Mouse (Mus musculus) limb, embryonic 15.5 days (tissue): Measurements from ENCODE around the gene Dnah17. TPM values are rescaled to one million over a fixed set of nuclear protein-coding genes. Genes with fewer than 3 reads are reported as not detected.

ENCODE experiments used
- ATAC-seq: fragments of 200-750 bp; cut with Nextera tagmentation; 2 replicates; pipeline ENCODE4 v1.8.0; 2017; ENCODE audit warnings: low read depth, moderate TSS enrichment; ENCODE audit not compliant: insufficient number of reproducible peaks, low FRiP score, low TSS enrichment
- H3K27ac ChIP-seq: fragments of 300-500 bp; sonication (generic); 2 replicates; pipeline ENCODE4 v1.5.1; 2015; ENCODE audit warnings: moderate library complexity, mild to moderate bottlenecking, inconsistent platforms
- H3K27me3 ChIP-seq: fragments of 300-500 bp; sonication (generic); 2 replicates; pipeline ENCODE4 v1.6.1; 2015; ENCODE audit warnings: inconsistent platforms
- H3K36me3 ChIP-seq: fragments of 300-500 bp; sonication (generic); 2 replicates; pipeline ENCODE4 v1.6.1; 2015; ENCODE audit warnings: inconsistent platforms
- H3K4me1 ChIP-seq: fragments of 300-500 bp; sonication (generic); 2 replicates; pipeline ENCODE4 v1.6.1; 2015; ENCODE audit warnings: inconsistent platforms
- H3K4me2 ChIP-seq: fragments of 300-500 bp; sonication (generic); 2 replicates; pipeline ENCODE4 v1.6.1; 2015; ENCODE audit warnings: mild to moderate bottlenecking, inconsistent platforms
- H3K4me3 ChIP-seq: fragments of 300-500 bp; sonication (generic); 2 replicates; pipeline ENCODE4 v1.5.1; 2015; ENCODE audit warnings: mild to moderate bottlenecking, inconsistent platforms
- H3K9ac ChIP-seq: fragments of 300-500 bp; sonication (generic); 2 replicates; pipeline ENCODE4 v1.6.1; 2015; ENCODE audit warnings: inconsistent platforms
- H3K9me3 ChIP-seq: fragments of 300-500 bp; sonication (generic); 2 replicates; pipeline ENCODE4 v1.6.1; 2016; ENCODE audit warnings: inconsistent platforms
- WGBS: fragments of 180-500 bp; shearing (Covaris S2); methylation state at CpG from one replicate; pipeline ENCODE4 v1.1.7; 2015; 5-methylcytosine and 5-hydroxymethylcytosine counted together
- polyA plus RNA-seq: library from polyadenylated mRNA; unstranded; fragments of >200 nt; fragmentation: Nextera tagmentation; extraction: Ambion mirVana; gene quantifications from 2 replicates; pipeline ENCODE4 v1.2.1, GENCODE M21; 2015

The Dnah17 gene
- polyA plus RNA-seq, 1 experiment from 2014 or later: 0.15 TPM

GRCm38 (mm10) chr11:118140771-118141565 lies 10.5 kb upstream of the Dnah17 start:
- Histone ChIP-seq H3K4me1 (peaks cover 6% of the 10 kb centered on the region; the same call in 1 of the 2 replicates), H3K27me3 (no peaks in the 10 kb centered on the region), H3K36me3 (no peaks in the 10 kb centered on the region), H3K27ac (no peak overlapping the region), H3K9ac (no peak overlapping the region), H3K4me3 (no peak overlapping the region), H3K4me2 (no peak overlapping the region), H3K9me3 (no peaks in the 10 kb centered on the region)
- whole genome bisulfite sequencing: 62% methylated on average over 10 of the region's 10 CpGs
- no peak for ATAC-seq

GRCm38 (mm10) chr11:118138347-118138746 lies 7.9 kb upstream of the Dnah17 start:
- Histone ChIP-seq H3K9ac (no peak overlapping the region), H3K27ac (no peak overlapping the region), H3K4me2 (no peak overlapping the region), H3K36me3 (no peaks in the 10 kb centered on the region), H3K27me3 (no peaks in the 10 kb centered on the region), H3K9me3 (no peaks in the 10 kb centered on the region), H3K4me1 (peaks cover 11% of the 10 kb centered on the region), H3K4me3 (no peak overlapping the region)
- WGBS: 92% methylated on average over 6 of the region's 6 CpGs
- ATAC-seq: no peak

DNA sequence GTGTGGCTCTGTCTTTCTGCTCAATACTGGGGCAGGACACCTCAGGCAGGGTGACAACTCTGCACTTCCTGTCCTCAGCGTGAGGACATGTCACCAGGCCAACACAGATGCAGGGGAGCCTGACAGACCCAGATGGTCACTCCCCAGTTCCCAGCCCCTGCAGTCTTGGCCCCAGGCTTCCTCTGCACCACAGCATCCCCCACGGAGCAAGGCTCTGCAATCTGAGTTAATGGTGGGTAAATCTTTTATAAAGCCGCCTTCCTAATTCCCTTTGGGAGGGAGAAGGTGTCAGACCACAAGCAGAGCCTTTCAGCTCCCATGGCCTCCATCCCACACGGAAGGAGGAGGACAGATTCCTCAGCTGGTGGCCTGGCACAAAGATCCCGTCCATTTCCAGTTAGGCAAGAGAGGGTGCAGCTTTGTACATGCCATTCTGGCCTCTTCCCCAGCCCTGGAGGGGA lies 5.8 kb upstream of the Dnah17 start:
- no peak overlapping the region for H3K4me3 ChIP-seq
- peaks cover 8% of the 10 kb centered on the region for H3K4me1 ChIP-seq
- no peak overlapping the region for H3K9ac ChIP-seq
- H3K27me3 ChIP-seq: no peaks in the 10 kb centered on the region
- H3K36me3 ChIP-seq: no peaks in the 10 kb centered on the region
- H3K9me3 ChIP-seq: no peaks in the 10 kb centered on the region
- no peak overlapping the region for H3K4me2 ChIP-seq
- no peak overlapping the region for H3K27ac ChIP-seq
- no peak for ATAC-seq
- WGBS: 53% methylated on average over 5 of the region's 5 CpGs

DNA sequence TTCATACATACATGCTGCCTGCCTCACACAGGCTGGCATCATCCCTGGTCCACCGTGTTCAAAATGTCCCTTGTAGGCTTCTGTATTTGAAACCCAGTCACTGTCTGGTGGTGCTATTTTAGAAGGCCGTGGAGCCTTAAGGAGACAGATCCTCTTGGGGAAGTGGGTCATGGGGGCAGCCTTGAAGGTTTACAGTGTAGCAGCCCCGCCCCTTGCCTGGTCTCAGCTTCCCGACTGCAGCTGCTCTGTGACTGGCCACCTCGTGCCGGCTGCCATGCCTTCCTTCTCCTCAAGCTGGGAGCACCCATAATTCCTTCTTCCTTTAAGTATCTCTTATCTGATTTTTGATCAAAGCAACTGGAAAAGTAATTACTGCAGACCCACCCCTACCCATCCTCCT lies 4.8 kb upstream of the Dnah17 start:
- Histone ChIP-seq H3K4me2 (no peak overlapping the region), H3K36me3 (no peaks in the 10 kb centered on the region), H3K9me3 (no peaks in the 10 kb centered on the region), H3K27ac (no peak overlapping the region), H3K4me3 (no peak overlapping the region), H3K4me1 (peaks cover 8% of the 10 kb centered on the region), H3K27me3 (no peaks in the 10 kb centered on the region), H3K9ac (no peak overlapping the region)
- no peak for ATAC-seq
- whole genome bisulfite sequencing: 37% methylated on average over 6 of the region's 6 CpGs

DNA sequence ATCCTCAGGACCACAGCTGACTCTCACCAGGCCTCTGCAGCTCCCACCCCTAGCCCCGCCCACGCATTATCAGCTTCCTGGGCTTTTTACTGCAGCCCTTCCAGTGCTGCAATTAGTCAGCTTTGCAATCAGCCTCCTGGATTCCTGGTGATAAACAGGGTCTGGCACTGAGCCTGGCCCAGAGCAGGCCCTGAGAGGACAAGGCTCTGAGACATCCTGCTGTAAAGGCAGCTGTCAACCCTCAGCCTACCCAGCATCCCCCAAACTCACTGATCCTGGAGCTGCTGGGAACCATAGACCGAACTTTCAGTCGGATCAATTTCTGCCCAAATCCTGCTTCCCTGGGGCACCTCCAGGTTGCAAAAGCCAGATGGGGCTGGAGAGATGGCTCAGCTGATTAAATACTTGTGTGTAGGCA lies 3.3 kb upstream of the Dnah17 start:
- Histone ChIP-seq H3K27me3 (no peaks in the 10 kb centered on the region), H3K4me2 (no peak overlapping the region), H3K9ac (no peak overlapping the region), H3K9me3 (no peaks in the 10 kb centered on the region), H3K36me3 (no peaks in the 10 kb centered on the region), H3K4me3 (no peak overlapping the region), H3K27ac (no peak overlapping the region), H3K4me1 (peaks cover 8% of the 10 kb centered on the region)
- ATAC-seq: no peak
- WGBS: 17% methylated on average over 4 of the region's 4 CpGs

DNA sequence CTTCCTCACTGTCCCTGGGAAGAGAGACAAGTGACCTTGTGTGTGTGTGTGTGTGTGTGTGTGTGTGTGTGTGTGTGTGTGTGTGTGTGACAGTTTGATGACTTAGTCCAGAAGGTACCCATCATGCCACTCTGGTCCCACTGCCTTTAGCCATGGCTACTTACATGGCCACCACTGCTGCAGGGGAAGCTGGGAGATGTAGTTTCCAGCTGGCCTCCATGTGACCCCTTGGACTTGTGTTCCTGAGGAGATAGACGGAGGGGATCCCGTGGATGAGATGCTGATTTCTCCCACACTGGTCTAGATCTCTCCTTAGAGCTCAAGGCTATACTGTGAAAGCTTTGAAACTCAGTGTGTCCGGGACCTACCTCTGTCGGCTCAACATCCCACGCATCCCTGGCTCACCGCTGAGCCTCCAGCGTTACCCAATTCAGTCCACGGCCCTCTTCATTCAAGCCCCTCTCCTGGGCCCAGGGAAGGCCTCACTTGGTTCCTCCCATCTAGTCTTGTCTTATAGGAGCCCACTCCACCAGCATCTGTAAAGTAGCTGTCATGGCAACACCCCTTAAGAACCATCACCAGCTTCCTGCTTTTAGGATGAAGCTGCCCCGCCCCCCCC lies 2.8 kb upstream of the Dnah17 start:
- no peak for ATAC-seq
- Histone ChIP-seq H3K4me3 (no peak overlapping the region), H3K4me1 (peaks cover 8% of the 10 kb centered on the region), H3K9ac (no peak overlapping the region), H3K27me3 (no peaks in the 10 kb centered on the region), H3K9me3 (no peaks in the 10 kb centered on the region), H3K27ac (no peak overlapping the region), H3K36me3 (no peaks in the 10 kb centered on the region), H3K4me2 (no peak overlapping the region)
- 50% methylated on average over 9 of the region's 9 CpGs for WGBS

GRCm38 (mm10) chr11:118132136-118132535 lies 1.7 kb upstream of the Dnah17 start:
- no peaks in the 10 kb centered on the region for H3K27me3 ChIP-seq
- no peak overlapping the region for H3K4me2 ChIP-seq
- WGBS: 85% methylated on average over 8 of the region's 8 CpGs
- H3K4me1 ChIP-seq: peaks cover 8% of the 10 kb centered on the region
- no peak overlapping the region for H3K9ac ChIP-seq
- ATAC-seq: no peak
- no peak overlapping the region for H3K27ac ChIP-seq
- H3K36me3 ChIP-seq: no peaks in the 10 kb centered on the region
- no peaks in the 10 kb centered on the region for H3K9me3 ChIP-seq
- no peak overlapping the region for H3K4me3 ChIP-seq

GRCm38 (mm10) chr11:118129812-118130211 lies 622 bp downstream of the Dnah17 start:
- no peak for ATAC-seq
- H3K4me3 ChIP-seq: no peak overlapping the region
- no peak overlapping the region for H3K27ac ChIP-seq
- no peak overlapping the region for H3K4me2 ChIP-seq
- no peak overlapping the region for H3K9ac ChIP-seq
- WGBS: 91% methylated on average over 2 of the region's 2 CpGs
- no peaks in the 10 kb centered on the region for H3K27me3 ChIP-seq
- no peaks in the 10 kb centered on the region for H3K36me3 ChIP-seq
- no peaks in the 10 kb centered on the region for H3K9me3 ChIP-seq
- peaks cover 6% of the 10 kb centered on the region for H3K4me1 ChIP-seq

DNA sequence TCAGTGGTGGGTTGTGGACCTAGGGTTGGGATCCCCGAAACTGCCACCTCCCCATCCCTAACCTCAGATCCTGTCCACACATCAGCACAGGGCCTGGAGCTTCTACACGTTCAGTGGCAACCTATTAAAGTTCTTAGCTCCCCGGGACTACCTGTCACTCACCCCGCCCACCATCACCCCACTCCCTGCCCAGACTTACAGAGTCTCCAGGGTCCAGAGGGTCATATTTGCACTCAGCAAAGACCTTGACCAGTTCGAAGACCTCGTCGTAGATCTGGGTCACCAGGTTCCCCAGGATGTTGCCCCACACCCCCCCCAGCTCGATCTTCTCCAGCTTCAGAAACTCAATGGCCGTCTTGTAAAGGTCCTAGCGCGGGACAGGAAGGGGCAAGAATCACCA lies 8.8 kb downstream of the Dnah17 start:
- no peaks in the 10 kb centered on the region for H3K36me3 ChIP-seq
- H3K4me1 ChIP-seq: no peaks in the 10 kb centered on the region
- no peak for ATAC-seq
- H3K9ac ChIP-seq: no peak overlapping the region
- 84% methylated on average over 11 of the region's 11 CpGs for WGBS
- H3K27me3 ChIP-seq: no peaks in the 10 kb centered on the region
- no peak overlapping the region for H3K27ac ChIP-seq
- H3K4me3 ChIP-seq: no peak overlapping the region
- H3K4me2 ChIP-seq: no peak overlapping the region
- no peaks in the 10 kb centered on the region for H3K9me3 ChIP-seq

- no peak for ATAC-seq
- no peaks in the 10 kb centered on the region for H3K36me3 ChIP-seq
- H3K27me3 ChIP-seq: no peaks in the 10 kb centered on the region
- no peak overlapping the region for H3K9ac ChIP-seq
- H3K27ac ChIP-seq: no peak overlapping the region
- H3K4me2 ChIP-seq: no peak overlapping the region
- no peak overlapping the region for H3K4me3 ChIP-seq
- no peaks in the 10 kb centered on the region for H3K9me3 ChIP-seq
- WGBS: 75% methylated on average over 8 of the region's 8 CpGs
- H3K4me1 ChIP-seq: no peaks in the 10 kb centered on the region
These were observed 11.7 kb downstream of the Dnah17 start for GRCm38 (mm10) chr11:118118777-118119176.

- no peak for ATAC-seq
- Histone ChIP-seq H3K9ac (no peak overlapping the region), H3K36me3 (no peaks in the 10 kb centered on the region), H3K4me1 (no peaks in the 10 kb centered on the region), H3K27ac (no peak overlapping the region), H3K9me3 (no peaks in the 10 kb centered on the region), H3K27me3 (no peaks in the 10 kb centered on the region), H3K4me3 (no peak overlapping the region), H3K4me2 (no peak overlapping the region)
- WGBS: 59% methylated on average over 8 of the region's 8 CpGs
These were observed 15.8 kb downstream of the Dnah17 start for GRCm38 (mm10) chr11:118114581-118115110.

DNA sequence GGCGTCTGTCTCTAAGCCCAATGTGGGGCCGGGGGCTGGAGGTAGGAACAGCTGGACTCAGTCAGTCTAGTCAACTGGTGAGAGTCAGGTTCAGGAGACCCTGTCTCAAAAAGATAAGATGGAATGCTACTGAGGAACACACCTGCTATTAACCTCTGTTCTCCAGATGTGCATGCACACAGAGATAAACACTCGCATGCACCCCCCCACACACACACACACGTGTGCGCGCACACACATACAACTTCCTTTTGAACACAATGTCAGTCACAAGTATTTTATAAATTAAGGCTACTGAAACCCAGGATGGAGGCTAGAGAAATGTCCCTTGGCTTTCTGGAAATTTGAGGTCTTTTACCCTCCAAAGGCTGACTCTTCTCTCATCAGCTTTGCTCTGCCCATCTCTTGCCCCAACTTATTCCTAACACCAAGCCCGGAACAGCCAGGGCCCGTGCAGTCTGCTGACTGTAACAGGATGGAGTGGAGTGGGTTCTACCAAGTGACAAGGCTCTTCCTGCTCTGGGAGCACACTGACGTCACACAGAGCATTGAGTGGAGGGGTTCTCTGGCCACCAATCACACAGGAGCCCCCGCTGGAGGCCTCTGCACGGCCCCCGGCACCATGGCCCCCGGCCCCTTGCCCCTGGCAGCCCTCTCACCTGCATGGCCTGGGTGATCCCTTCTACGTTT lies 16.8 kb downstream of the Dnah17 start:
- WGBS: 80% methylated on average over 14 of the region's 14 CpGs
- ATAC-seq: no peak
- Histone ChIP-seq H3K9me3 (no peaks in the 10 kb centered on the region), H3K27ac (no peak overlapping the region), H3K4me1 (no peaks in the 10 kb centered on the region), H3K9ac (no peak overlapping the region), H3K27me3 (no peaks in the 10 kb centered on the region), H3K4me3 (no peak overlapping the region), H3K36me3 (no peaks in the 10 kb centered on the region), H3K4me2 (no peak overlapping the region)
